Mouse (Mus musculus) heart, postnatal 10 days (tissue): Measurements from ENCODE around the gene Wdr93. TPM values are rescaled to one million over a fixed set of nuclear protein-coding genes. Genes with fewer than 3 reads are reported as not detected.
A peak's percentile ranks its signal among the peaks of the same experiment; 100 is the strongest.

Experiments used
- DNase-seq, 2 experiments: peaks; one replicate each; pipeline ENCODE4 v3.0.0; 2021
- intact Hi-C: fragments of 180-260 bp; cut with DNase I; formaldehyde crosslinking; loops from one replicate; pipeline ENCODE4 v1.15.1; 2025
- total RNA-seq, 2 experiments: library from RNA; stranded (reverse); gene quantifications; 2 replicates each; pipeline ENCODE4 v1.2.3; 2021

Gene Wdr93
- total RNA-seq, result under 1 TPM; 0.14 to 0.15 TPM

DNA sequence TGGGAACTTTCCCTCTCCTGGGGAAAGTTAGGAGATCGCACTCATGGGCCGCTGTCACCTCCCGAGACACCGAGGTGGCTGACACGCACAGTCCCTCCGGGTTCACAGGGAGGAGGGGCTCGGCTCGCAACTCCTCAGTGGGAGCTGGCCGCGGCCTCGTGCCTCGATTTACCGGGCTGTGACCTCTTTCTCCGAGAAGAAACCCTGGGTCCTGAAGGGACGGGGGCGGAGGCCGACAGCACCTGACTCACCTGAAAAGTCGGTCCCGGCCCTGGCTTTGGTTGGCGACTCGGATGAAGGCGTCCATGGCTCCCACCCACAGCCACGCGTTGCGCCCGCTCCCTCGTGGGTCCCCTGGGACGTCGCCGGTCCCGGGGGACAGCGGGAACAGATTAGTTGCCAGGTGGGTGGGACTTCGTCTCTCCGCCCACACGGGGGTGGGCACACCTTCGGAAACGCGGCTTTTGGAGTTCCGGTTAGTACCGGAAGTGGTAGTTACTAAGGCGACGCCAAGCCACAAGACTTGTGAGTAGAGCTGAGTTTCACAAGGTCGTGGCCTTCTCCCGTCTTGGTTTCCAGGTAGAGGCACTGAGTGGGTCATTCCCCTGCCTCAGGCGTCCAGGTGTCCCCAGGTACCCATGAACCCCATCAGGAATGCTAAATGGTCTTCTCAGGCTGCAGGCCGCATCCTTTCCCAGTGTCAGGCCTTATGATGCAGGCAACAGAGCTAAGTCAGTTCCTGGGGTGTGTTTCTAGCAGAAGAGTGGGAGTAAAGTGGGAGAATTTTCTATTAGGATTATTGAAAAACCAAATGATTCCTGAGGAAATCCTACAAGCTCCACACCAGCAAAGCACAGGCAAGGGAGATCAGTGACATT lies at the start of gene Wdr93, which contains the start of gene Pex11a:
TSS of gene Wdr93 (plus strand) at position 505 of the 878 bp plus-strand sequence.
TSS of gene Pex11a (minus strand) at position 473 of the 878 bp plus-strand sequence.
- intact Hi-C loops, result no loop called here
- peak; percentile 80 to 84 for DNase-seq

DNA sequence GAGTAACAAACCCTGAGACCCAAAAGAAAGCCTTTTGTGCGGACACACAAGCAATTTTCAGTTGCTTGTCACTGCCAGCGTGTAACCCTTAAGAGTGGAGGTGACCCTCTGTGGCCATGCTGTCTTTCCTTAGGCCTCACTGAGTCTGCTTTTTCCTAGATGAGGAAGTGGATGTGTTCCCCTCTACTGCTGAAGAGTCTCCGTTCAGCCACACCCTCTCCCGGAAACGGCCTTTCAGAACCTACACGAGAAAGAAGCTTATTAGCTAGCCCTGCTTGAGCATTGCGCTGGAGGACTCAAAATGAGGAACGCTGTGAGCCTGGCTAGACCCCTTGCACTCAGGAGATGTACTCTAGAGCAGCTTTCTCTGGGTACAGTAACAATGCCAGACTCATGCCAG lies 46.5 kb upstream of the Wdr93 start:
- intact Hi-C loops, result no loop called here
- DNase-seq, result no peak

DNA sequence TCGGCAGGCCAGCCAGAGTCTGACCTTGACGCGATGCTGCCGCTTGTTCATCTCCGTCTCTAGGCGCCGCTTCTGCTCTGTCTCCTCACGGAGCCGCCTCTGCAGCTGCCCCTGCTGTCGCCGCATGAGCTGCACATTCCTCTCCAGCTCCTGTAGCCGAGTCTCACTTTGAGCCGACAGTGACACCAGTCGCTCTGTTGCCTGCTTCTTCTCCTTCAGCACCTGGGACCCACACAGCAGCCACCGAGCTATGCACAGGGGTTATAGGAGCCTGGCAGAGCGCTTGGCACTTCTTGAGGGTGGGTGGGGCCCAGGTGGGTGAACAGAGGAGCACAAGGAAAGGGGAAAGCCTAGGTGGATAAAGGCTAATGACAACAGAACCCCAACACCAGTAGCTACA lies 40.2 kb upstream of the Wdr93 start:
- no peak for DNase-seq
- intact Hi-C loops, result no loop called here

DNA sequence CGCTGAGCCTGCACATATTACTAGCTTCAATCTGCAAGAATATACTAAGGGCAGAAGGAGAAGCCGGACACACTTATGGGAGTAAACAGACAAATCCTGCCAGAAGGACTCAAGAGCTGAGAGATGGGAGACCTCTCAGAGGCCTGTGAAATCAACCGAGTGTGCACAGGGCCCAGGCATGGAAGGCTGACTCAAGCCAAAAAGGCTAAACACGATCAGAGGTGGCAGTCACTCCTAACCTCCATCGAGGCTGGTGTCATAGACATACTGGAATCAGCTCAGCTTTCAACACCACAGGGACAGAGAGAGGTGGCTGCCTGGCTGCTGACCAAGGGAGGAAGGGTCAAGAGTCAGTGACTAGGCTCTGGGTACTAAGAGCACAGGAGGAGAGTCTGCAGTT lies 37.8 kb upstream of the Wdr93 start:
- DNase-seq, result no peak
- intact Hi-C loops, result no loop called here

DNA sequence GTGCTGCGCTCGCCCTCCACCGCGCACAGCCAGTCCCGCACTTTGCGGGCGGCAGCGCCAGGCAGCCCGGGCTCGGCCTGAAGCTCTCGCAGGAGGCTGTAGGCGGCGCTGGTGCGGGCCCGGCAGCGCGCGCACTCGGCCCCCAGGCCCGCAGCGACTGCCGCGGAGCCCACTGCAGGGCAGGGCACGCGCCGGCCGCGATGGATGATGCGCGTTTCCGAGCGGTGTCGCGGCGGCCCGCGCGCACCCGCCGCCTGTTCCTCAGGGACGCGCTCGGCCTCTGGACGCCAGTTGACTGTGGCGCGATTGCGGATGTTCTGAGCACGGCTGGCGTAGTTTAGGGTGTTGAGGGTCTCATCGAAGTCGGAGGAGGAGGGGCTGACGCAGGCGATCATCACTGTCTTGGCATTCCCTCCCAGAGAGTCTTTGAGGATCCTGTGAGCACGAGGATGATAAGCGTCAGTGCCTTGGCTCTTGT lies 32.8 kb upstream of the Wdr93 start:
- intact Hi-C loops, result no loop called here
- DNase-seq, result peak; percentile 22 to 45

DNA sequence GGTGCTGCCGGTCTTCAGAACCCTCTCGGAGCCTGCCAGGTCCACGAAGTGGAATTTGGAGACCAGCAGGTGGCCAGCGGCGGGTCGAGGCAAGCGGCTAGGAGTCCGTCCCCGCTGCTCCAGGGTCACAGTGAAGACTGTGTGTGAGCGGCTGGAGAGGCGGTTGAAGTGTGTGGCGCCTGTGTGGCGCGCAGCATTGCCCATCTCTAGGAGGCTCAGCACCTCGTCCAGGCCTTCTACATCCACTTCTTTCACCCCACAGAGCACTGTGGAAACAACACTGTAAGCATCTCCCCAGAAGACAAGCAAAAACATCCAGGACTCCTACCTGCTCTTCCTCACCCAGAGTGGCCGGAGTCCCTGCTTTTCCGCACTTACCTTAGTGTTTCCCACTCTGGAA lies 32.1 kb upstream of the Wdr93 start:
- intact Hi-C loops, result no loop called here
- DNase-seq, result no peak

DNA sequence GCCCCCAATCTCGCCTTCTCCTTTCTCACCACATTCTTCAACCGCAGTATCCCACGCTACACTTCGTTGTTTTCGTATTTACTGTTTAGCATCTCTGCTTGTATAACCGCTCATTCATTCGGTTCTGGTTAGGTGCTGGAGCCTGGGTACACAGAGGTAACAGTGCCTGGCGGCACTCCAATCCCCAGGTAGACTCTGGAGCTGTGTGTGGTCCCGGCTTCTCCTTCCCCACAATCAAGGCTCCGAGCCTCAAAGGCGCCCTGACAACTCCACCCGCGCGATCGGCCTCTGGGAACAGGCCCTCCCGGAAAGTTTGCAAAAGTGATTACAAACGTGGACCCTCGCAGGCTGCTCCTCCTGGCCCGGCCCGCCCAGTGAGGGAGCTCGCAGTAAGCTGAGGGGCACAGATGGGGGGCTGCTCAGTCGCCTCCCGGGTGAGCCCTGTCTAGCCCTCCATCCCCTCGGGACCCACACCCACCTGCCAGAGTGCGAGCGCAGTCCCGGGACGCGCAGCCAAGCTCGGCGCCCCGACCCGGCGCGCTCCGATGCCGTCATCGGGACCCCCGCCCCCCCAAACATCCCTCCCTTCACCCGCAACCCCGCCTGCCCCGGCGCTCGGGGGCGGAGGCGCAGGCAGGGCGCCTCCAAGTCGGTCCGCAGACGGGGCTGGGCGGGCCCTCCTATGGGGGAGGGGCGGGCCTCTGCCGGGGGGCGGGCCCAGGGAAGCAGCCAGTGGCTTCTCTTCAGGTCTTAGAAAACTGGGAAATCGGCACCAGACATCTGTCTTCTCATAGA lies 27.6 kb upstream of the Wdr93 start, which contains the start of gene Kif7:
TSS of gene Kif7 (minus strand) at position 534 of the 795 bp plus-strand sequence.
- intact Hi-C loops, result no loop called here
- peak; percentile 85 to 86 for DNase-seq

DNA sequence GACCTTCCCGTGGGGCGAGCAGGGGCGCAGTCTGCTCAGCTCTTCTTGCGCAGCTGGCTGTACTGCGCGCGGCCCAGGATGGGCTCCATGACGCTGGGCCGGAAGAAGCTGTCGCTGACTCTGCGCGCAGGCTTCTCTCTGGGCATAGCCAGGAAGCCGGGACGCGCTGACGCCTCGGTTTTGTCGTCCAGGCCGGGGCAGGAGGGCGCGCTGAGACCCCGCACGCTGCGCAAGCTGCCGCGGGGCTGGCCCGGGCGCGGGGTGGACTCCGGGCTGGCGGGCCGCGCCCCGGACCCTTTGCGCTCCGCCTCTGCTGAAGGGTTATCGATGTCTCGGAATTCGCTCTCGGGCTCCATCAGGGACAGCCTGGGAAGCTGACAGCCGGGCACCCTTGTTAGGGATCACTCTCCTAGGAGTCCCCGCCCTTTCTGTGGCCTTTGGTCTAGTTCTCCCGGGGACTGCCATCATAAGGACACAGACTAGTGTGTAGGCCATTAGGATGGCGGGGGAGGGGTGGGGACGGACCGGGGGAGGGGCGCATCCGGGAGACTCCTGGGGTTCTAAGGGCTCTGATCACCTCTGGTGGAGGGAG lies 21.5 kb upstream of the Wdr93 start:
- DNase-seq, result peak; percentile 77 to 81
- intact Hi-C loops, result no loop called here

DNA sequence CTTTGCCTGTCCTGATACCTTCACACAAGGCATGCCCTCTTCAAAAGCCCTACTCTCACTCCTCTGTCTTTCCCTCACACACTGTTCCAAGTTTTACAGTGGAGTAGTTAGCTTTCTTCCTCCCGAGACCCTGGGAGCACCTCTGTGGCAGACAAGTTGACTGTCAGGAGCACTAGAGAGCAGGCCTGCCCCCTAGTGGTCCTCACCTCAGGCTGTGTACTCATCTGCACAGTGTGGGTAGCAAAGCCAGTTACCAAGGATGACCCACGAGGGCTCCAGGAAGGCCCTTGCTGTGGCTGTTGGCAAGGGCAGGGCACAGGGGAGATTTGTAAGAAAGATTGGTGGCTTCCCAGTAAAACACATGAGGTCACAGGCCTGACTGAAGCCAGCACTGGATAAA lies 15.9 kb upstream of the Wdr93 start:
- intact Hi-C loops, result loop anchor here (1.0 to 5.0 kb wide), 4 partner anchors 37 to 230 kb away; partner anchors contain the start of gene Ticrr
- peak; percentile 68 to 78 for DNase-seq

DNA sequence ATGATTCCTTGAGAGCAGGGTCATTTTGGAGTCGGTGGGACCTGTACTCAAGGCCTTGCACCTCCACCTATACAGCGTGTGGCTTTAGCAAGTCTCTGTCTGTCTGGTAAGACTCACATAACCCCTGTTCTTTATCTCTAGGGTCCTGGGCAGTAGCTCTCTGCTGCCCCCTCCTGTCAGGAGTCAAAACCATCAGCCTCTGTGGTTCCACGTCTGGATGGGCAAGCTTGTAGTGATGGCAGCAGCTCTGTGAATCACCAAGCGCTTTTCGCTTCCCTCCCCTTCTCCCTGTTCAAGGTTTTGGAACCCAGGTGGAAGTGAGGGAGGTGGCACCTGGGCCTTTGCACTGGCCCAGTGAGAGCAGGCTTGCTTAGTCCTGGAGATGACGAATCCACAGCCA lies 14.7 kb upstream of the Wdr93 start:
- intact Hi-C loops, result loop anchor here (5.0 kb wide), 3 partner anchors 66 to 231 kb away; partner anchors contain the start of gene Ticrr
- peak; percentile 75 to 78 for DNase-seq

DNA sequence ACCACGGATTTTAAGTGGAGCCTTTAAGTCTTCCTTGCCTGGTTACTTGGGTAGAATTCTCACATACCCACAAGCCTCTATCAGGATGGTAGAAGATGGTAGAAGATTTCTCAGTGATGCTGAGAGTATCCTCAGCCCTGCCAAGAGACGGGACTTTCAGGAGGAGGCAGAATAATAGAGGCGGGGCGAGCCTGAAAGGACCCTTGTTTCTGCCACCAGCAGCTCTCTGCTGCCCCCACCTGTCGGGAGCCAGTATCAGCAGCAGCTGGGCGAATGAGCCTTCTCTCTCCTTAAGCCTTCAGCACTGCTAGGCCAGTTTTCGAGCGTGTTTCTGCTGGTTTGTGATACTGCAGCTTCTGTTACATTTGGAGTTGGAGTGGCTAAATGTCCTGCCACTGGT lies 13.8 kb upstream of the Wdr93 start:
- intact Hi-C loops, result loop anchor here (1.0 to 5.0 kb wide), 4 partner anchors 67 to 232 kb away; partner anchors contain the start of gene Ticrr
- peak; percentile 71 to 85 for DNase-seq

DNA sequence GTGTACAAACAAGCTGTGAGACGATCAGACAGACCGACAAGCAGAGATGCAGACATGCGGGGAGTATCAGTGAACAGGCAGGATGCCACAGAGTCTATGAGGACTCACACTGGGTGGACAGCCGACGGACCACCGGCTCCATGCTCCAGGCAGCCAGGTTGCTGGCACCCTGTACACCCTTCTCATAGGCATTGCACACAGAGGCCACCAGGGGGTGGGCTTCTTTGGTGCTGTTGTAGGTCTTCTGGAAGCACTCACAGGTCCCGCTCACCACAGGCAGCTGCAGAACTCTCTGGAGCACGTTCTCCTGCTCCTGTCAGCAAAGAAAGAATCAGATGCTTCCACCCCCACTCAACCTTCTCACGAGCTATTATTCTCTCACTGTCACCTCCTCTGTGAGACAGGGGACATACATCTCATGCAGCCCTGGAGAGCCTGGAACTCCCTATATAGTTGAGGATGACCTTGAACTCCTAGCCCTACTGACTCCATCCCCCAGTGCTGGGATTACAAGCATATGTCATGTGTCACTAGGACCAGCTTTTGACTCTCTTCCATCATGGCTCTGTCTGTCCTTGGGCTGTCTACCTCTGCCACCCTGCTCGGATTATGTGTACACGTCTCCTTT lies 13.1 kb upstream of the Wdr93 start:
- peak; percentile 20 to 39 for DNase-seq
- intact Hi-C loops, result loop anchor here (1.0 to 5.0 kb wide), 4 partner anchors 68 to 233 kb away; partner anchors contain the start of gene Ticrr

DNA sequence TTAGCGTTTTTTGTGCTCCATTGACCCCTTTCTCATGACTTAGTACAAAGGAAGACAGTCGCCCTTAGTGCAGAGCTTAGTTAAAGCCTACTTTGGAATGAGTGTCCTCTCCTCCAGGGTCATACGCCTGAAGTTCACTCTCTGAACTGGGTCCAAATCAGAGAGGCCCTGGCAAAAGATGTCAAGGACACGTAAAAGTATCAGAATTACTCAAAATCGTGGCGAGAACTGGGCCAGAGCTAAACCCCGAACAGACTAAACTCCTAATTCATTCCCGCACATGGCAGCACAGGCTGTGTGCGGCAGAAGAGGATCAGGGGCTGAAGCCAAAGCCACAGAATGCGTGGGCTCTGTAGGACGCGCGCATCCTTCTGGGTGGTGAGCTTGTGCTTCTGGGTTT lies 11.5 kb upstream of the Wdr93 start:
- no peak for DNase-seq
- intact Hi-C loops, result no loop called here

DNA sequence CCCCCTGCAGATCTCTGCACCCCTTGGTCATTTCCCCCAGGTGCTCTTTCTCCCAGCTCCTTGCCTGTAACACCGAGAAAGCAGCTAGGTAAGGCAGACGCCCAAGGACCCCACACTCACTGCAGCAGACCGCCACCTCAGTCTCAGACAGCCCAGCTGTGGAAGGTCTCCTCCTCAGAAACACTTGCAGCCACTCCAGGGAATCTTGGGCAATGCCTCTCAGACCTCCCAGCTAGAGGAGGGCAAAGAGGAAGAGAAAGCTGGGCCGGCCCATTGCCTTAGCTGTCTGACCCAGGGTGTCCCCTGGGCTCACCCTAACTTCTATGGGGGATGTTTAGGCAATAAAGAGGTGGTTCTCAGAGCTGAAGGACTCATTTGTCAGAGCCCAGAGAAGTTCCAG lies 10.3 kb upstream of the Wdr93 start, which contains the start of gene Plin1:
TSS of gene Plin1 (minus strand) at position 282 of the 400 bp plus-strand sequence.
- intact Hi-C loops, result no loop called here
- DNase-seq, result no peak

DNA sequence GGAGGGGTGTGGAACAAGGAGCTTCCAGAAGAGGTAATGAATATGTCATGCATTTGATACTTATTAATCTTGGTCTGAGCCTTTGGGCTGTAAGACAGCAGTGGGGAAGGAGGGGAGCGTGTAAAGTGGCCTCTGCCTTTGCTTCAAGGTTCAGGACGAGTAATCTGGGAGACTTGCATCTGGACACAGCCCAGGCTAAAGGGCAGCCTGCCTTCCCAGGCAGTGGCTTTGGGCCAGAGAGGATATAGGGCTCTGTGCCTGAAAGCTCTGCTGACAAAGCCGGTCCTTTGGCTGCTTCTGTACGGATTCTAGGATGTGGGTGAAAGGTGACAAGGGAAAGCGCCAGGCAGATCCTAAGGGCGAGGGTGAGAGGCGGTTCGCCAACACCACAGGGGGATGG lies 8.4 kb upstream of the Wdr93 start:
- intact Hi-C loops, result no loop called here
- DNase-seq, result peak; percentile 79 to 83

DNA sequence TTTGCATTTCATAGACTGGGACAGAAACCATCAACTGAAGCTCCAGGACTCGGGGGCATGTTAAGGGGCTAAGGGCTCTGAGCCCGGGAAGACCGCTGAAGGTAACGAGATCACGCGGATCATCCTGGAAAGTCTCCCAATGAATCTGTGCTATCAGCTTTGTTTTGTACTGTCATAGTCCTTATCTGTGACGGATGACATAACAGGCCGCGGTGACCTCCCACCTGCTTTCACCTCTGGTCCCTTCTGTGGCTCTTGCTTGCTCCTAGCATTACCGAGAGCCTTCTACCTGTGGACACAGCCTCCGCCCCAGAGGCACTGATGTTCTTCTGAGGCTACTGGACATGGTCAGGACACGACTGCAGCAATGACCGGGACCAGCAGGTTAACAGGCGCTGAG lies 6.5 kb upstream of the Wdr93 start:
- no peak for DNase-seq
- intact Hi-C loops, result no loop called here

DNA sequence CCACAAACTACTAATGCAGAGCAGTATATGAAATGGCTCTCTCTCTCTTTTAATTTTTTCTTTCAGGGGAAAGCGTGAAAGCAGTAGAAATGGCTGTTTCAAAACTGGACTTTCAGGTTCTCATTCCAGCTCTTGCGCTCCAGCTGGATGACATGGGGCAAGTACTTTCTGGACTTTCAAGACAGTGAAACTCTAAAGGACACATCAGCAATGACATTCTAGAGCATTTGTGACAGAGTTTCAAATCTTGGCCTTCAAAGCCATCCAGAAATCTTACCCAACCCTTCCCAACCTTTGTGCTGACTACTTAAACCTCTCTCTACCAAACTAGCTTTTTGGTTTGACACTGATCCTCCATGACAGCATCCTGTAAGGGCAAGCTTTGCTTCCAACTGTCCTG lies 4.0 kb upstream of the Wdr93 start:
- intact Hi-C loops, result no loop called here
- no peak for DNase-seq

DNA sequence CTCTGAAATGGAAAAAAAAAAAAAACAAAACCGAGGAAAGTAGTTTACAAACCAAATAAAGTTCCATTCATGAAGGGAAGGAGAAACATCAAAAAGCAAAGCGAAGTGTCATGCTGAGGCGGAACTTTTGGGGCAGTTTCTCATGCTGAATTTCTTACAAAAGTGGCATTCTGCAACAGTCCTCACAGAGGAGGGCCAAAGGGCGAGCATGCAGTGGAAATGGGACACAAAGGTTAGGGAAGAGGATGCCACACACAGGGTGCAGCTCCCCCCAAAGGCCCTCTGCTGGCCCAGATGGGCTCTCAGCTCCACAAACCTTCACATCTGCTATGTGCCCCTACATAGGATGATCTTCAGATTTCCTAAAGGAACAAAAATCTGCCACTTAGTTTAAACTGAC lies 2.7 kb upstream of the Wdr93 start:
- intact Hi-C loops, result no loop called here
- DNase-seq, result no peak

DNA sequence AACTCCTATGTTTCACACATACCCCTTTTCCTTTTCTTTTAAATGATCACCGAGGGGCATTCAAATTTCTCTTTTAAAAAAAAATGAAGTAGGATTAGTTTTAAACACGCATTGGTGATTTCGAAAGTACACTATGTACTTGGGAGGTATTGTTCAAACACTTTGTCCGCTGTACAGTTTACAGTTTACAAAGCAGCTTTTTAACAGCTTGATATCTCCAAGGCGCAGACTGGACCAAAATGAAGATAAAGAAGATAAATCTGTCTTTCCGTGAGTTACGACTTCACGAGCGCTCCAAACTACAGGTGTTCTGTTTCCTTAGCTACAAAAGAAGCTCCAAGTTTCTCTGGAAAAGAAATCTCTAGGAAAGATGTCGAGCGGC lies 695 bp upstream of the Wdr93 start:
- intact Hi-C loops, result no loop called here

DNA sequence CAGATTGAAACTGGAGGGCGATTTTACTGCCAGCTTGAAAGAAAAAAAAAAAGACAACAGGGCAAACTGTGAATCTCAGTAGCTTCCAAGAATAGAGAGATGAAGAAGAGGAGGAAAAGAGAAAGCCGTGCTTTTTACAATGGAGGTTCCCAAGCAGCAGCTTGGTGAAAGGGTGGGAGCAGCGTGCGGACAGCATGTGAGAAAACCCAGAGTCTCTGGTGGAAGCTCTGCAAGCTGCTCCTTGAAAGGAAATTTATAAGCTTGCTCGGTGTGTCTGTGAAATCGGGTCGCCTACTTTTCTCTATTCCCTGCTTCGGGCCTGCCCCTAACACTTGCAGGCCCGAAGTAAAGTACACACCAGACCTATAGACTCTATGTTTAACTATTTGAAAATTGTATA lies 1.1 kb downstream of the Wdr93 start:
- DNase-seq, result no peak
- intact Hi-C loops, result no loop called here

More for the DNA sequence above, 695 bp upstream of the Wdr93 start:
- no peak for DNase-seq
